8 mouse cellular contexts compared by ENCODE assay signal in genomic region chr9:109054712-109055111, GRCm38 (mm10). TPM values are rescaled to one million over a fixed set of nuclear protein-coding genes. Genes with fewer than 3 reads are reported as not detected.
DNase-seq lines count a peak whose midpoint lies in the region; ATAC-seq lines count a peak whose summit lies in the region.

No protein-coding gene starts in this region.

- WGBS in embryonic facial prominence, embryonic 14.5 days = 6% methylated on average over 5 of the region's 7 CpGs
- WGBS in heart, embryonic 12.5 days = 7% methylated on average over 7 of the region's 7 CpGs
- WGBS in kidney, embryonic 16.5 days = 4% methylated on average over 7 of the region's 7 CpGs
- WGBS in liver, embryonic 13.5 days (ENCODE audit: insufficient replicate concordance) = 2% methylated on average over 7 of the region's 7 CpGs

- no peaks in the 10 kb centered on the region for H3K9me3 ChIP-seq in embryonic facial prominence, embryonic 14.5 days (ENCODE audit: control insufficient read depth, low read length)
- no peaks in the 10 kb centered on the region for H3K9me3 ChIP-seq in heart, embryonic 12.5 days (replicated peaks)
- no peaks in the 10 kb centered on the region for H3K9me3 ChIP-seq in kidney, embryonic 16.5 days (ENCODE audit: low read length)
- no peaks in the 10 kb centered on the region for H3K9me3 ChIP-seq in liver, embryonic 13.5 days (replicated peaks)

- peaks cover 50% of the 10 kb centered on the region for H3K36me3 ChIP-seq in embryonic facial prominence, embryonic 14.5 days (ENCODE audit: control insufficient read depth, insufficient read depth, low read length)
- peaks cover 48% of the 10 kb centered on the region for H3K36me3 ChIP-seq in heart, embryonic 12.5 days
- H3K36me3 ChIP-seq in kidney, embryonic 16.5 days (ENCODE audit: insufficient read depth, low read length) = peaks cover 38% of the 10 kb centered on the region
- peaks cover 28% of the 10 kb centered on the region for H3K36me3 ChIP-seq in liver, embryonic 13.5 days

- peak overlapping the region; percentile 31 for H3K4me3 ChIP-seq in embryonic facial prominence, embryonic 14.5 days (ENCODE audit: low read depth, low read length)
- peak overlapping the region; percentile 38 for H3K4me3 ChIP-seq in heart, embryonic 12.5 days
- peak overlapping the region; percentile 41 for H3K4me3 ChIP-seq in kidney, embryonic 16.5 days (ENCODE audit: low read length)
- H3K4me3 ChIP-seq in liver, embryonic 13.5 days (replicated peaks) = peak overlapping the region; percentile 41

- peak overlapping the region; percentile 81 for H3K27ac ChIP-seq in embryonic facial prominence, embryonic 14.5 days (replicated peaks; ENCODE audit: low read depth, low read length)
- H3K27ac ChIP-seq in heart, embryonic 12.5 days (ENCODE audit: poor library complexity, severe bottlenecking) = peak overlapping the region; percentile 77
- H3K27ac ChIP-seq in kidney, embryonic 16.5 days (ENCODE audit: low read length) = peak overlapping the region; percentile 79
- peak overlapping the region; percentile 69 for H3K27ac ChIP-seq in liver, embryonic 13.5 days

- peak; percentile 80 for ATAC-seq in embryonic facial prominence, embryonic 14.5 days (ENCODE audit: low read depth)
- ATAC-seq in heart, embryonic 12.5 days (ENCODE audit: insufficient number of reproducible peaks, low FRiP score) = peak; percentile 71
- peak; percentile 75 for ATAC-seq in kidney, embryonic 16.5 days (ENCODE audit: low FRiP score, low TSS enrichment)
- peak; percentile 46 for ATAC-seq in liver, embryonic 13.5 days (ENCODE audit: low read depth)

- no peaks in the 10 kb centered on the region for H3K27me3 ChIP-seq in embryonic facial prominence, embryonic 14.5 days (replicated peaks; ENCODE audit: control insufficient read depth, insufficient read depth, low read length)
- H3K27me3 ChIP-seq in heart, embryonic 12.5 days (replicated peaks) = no peaks in the 10 kb centered on the region
- no peaks in the 10 kb centered on the region for H3K27me3 ChIP-seq in kidney, embryonic 16.5 days (ENCODE audit: insufficient read depth, low read length)
- H3K27me3 ChIP-seq in liver, embryonic 13.5 days = no peaks in the 10 kb centered on the region

- DNase-seq in B cell, adult 2 months = peak; percentile 70 to 71
- DNase-seq in adrenal gland, adult 8-10 months = peak; percentile 78
- peak; percentile 93 for DNase-seq in embryonic facial prominence, embryonic 14.5 days (ENCODE audit: low spot score)
- peak; percentile 41 for DNase-seq in liver, embryonic 13.5 days
- peak; percentile 84 for DNase-seq in naive thymus-derived CD4-positive, alpha-beta T cell, adult 2 months (ENCODE audit: low read depth)
- peak; percentile 44 for DNase-seq in testis, postnatal 10 days (ENCODE audit: low spot score)

- H3K9ac ChIP-seq in embryonic facial prominence, embryonic 14.5 days (ENCODE audit: low read depth, low read length) = peak overlapping the region; percentile 52
- H3K9ac ChIP-seq in heart, embryonic 12.5 days = peak overlapping the region; percentile 65
- H3K9ac ChIP-seq in kidney, embryonic 16.5 days (replicated peaks; ENCODE audit: low read length) = peak overlapping the region; percentile 59
- H3K9ac ChIP-seq in liver, embryonic 13.5 days = peak overlapping the region; percentile 63

- peaks cover 11% of the 10 kb centered on the region for H3K4me1 ChIP-seq in embryonic facial prominence, embryonic 14.5 days (ENCODE audit: control insufficient read depth, insufficient read depth, low read length)
- peaks cover 28% of the 10 kb centered on the region for H3K4me1 ChIP-seq in heart, embryonic 12.5 days (replicated peaks)
- H3K4me1 ChIP-seq in kidney, embryonic 16.5 days (ENCODE audit: insufficient read depth, low read length) = peaks cover 18% of the 10 kb centered on the region
- peaks cover 53% of the 10 kb centered on the region for H3K4me1 ChIP-seq in liver, embryonic 13.5 days (replicated peaks)

- peak overlapping the region; percentile 53 for H3K4me2 ChIP-seq in embryonic facial prominence, embryonic 14.5 days (ENCODE audit: low read depth, low read length)
- peak overlapping the region; percentile 64 for H3K4me2 ChIP-seq in heart, embryonic 12.5 days
- H3K4me2 ChIP-seq in kidney, embryonic 16.5 days (replicated peaks; ENCODE audit: low read depth, low read length) = peak overlapping the region; percentile 52
- peak overlapping the region; percentile 59 for H3K4me2 ChIP-seq in liver, embryonic 13.5 days

RNA-seq across cellular contexts. Expression of gene Trex1, which starts 4.8 kb away (rescaled TPM):
- 10 to 100 TPM; 19.0 to 25.3 (median 21.7) TPM for total RNA-seq in adrenal gland, adult 8-10 months (2022)
- 15.5 and 17.6 TPM in 2 replicates for polyA plus RNA-seq in embryonic facial prominence, embryonic 14.5 days (2014; fragmentation: Nextera tagmentation; extraction: Ambion mirVana)
- polyA plus RNA-seq in heart, embryonic 12.5 days (2016; fragmentation: Nextera tagmentation; extraction: Ambion mirVana) = 5.8 and 7.1 TPM in 2 replicates
- polyA plus RNA-seq in kidney, embryonic 16.5 days (2015; fragmentation: Nextera tagmentation; extraction: Ambion mirVana) = 13.6 and 16.6 TPM in 2 replicates
- 7.4 and 8.9 TPM in 2 replicates for polyA plus RNA-seq in liver, embryonic 13.5 days (2015; fragmentation: Nextera tagmentation; extraction: Ambion mirVana)

RNA-seq across cellular contexts. Expression of gene Shisa5, which starts 16.3 kb away (rescaled TPM):
- total RNA-seq in adrenal gland, adult 8-10 months (2022) = 100 to 1,000 TPM; 126 to 177 (median 159) TPM
- polyA plus RNA-seq in embryonic facial prominence, embryonic 14.5 days (2014; fragmentation: Nextera tagmentation; extraction: Ambion mirVana) = 81.7 and 90.0 TPM in 2 replicates
- polyA plus RNA-seq in heart, embryonic 12.5 days (2016; fragmentation: Nextera tagmentation; extraction: Ambion mirVana) = 67.5 and 70.3 TPM in 2 replicates
- 104 and 110 TPM in 2 replicates for polyA plus RNA-seq in kidney, embryonic 16.5 days (2015; fragmentation: Nextera tagmentation; extraction: Ambion mirVana)
- polyA plus RNA-seq in liver, embryonic 13.5 days (2015; fragmentation: Nextera tagmentation; extraction: Ambion mirVana) = 20.0 and 21.8 TPM in 2 replicates

RNA-seq across cellular contexts. Expression of gene Atrip, which starts 19.2 kb away (rescaled TPM):
- 10 to 100 TPM; 16.3 to 27.7 (median 22.2) TPM for total RNA-seq in adrenal gland, adult 8-10 months (2022)
- 19.5 and 25.0 TPM in 2 replicates for polyA plus RNA-seq in embryonic facial prominence, embryonic 14.5 days (2014; fragmentation: Nextera tagmentation; extraction: Ambion mirVana)
- polyA plus RNA-seq in heart, embryonic 12.5 days (2016; fragmentation: Nextera tagmentation; extraction: Ambion mirVana) = 17.9 and 19.6 TPM in 2 replicates
- polyA plus RNA-seq in kidney, embryonic 16.5 days (2015; fragmentation: Nextera tagmentation; extraction: Ambion mirVana) = 26.7 and 30.7 TPM in 2 replicates
- 12.6 and 12.7 TPM in 2 replicates for polyA plus RNA-seq in liver, embryonic 13.5 days (2015; fragmentation: Nextera tagmentation; extraction: Ambion mirVana)

RNA-seq across cellular contexts. Expression of gene Ccdc51, which starts 27.6 kb away (rescaled TPM):
- total RNA-seq in adrenal gland, adult 8-10 months (2022) = 10 to 100 TPM; 17.3 to 20.0 (median 18.7) TPM
- polyA plus RNA-seq in embryonic facial prominence, embryonic 14.5 days (2014; fragmentation: Nextera tagmentation; extraction: Ambion mirVana) = 11.4 and 11.6 TPM in 2 replicates
- polyA plus RNA-seq in heart, embryonic 12.5 days (2016; fragmentation: Nextera tagmentation; extraction: Ambion mirVana) = 14.6 and 16.3 TPM in 2 replicates
- polyA plus RNA-seq in kidney, embryonic 16.5 days (2015; fragmentation: Nextera tagmentation; extraction: Ambion mirVana) = 16.5 and 16.8 TPM in 2 replicates
- 14.6 and 14.7 TPM in 2 replicates for polyA plus RNA-seq in liver, embryonic 13.5 days (2015; fragmentation: Nextera tagmentation; extraction: Ambion mirVana)

RNA-seq across cellular contexts. Expression of gene Tma7, which starts 27.7 kb away (rescaled TPM):
- 100 to 1,000 TPM; 342 to 453 (median 370) TPM for total RNA-seq in adrenal gland, adult 8-10 months (2022)
- polyA plus RNA-seq in embryonic facial prominence, embryonic 14.5 days (2014; fragmentation: Nextera tagmentation; extraction: Ambion mirVana) = 612 and 655 TPM in 2 replicates
- polyA plus RNA-seq in heart, embryonic 12.5 days (2016; fragmentation: Nextera tagmentation; extraction: Ambion mirVana) = 715 and 742 TPM in 2 replicates
- 494 and 537 TPM in 2 replicates for polyA plus RNA-seq in kidney, embryonic 16.5 days (2015; fragmentation: Nextera tagmentation; extraction: Ambion mirVana)
- polyA plus RNA-seq in liver, embryonic 13.5 days (2015; fragmentation: Nextera tagmentation; extraction: Ambion mirVana) = 480 and 506 TPM in 2 replicates

Comparison
In these comparisons a context has a peak if more than half of its experiments do, and no peak if none do; other contexts are left out.
1. Peak in every context shown above with its lines: DNase-seq, ATAC-seq, H3K4me3 ChIP-seq and H3K27ac ChIP-seq.
2. DNase-seq: peak in every context shown above with its lines; median percentile 93 in embryonic facial prominence, embryonic 14.5 days; 84 in naive thymus-derived CD4-positive, alpha-beta T cell, adult 2 months; 78 in adrenal gland, adult 8-10 months; 70 in B cell, adult 2 months; 44 in testis, postnatal 10 days; 41 in liver, embryonic 13.5 days.